Mouse (Mus musculus): Measurements from ENCODE around the gene Elovl6. TPM values are rescaled to one million over a fixed set of nuclear protein-coding genes. Genes with fewer than 3 reads are reported as not detected.

The Elovl6 gene
- polyA plus RNA-seq, 1 experiment from 2014 or later: 4.1 TPM

- no peak for ATAC-seq
- Histone ChIP-seq H3K4me1 (ENCODE audit: insufficient read depth, low read depth, low read length) (no peaks in the 10 kb centered on the region), H3K9me3 (ENCODE audit: low read length) (no peaks in the 10 kb centered on the region), H3K4me3 (ENCODE audit: low read depth, low read length) (no peak overlapping the region), H3K36me3 (ENCODE audit: insufficient read depth, low read length) (no peaks in the 10 kb centered on the region), H3K9ac (replicated peaks; ENCODE audit: low read depth) (no peak overlapping the region), H3K27ac (ENCODE audit: low read length) (no peak overlapping the region), H3K4me2 (replicated peaks; ENCODE audit: low read depth, low read length) (no peak overlapping the region), H3K27me3 (replicated peaks; ENCODE audit: insufficient read depth, low read length) (no peaks in the 10 kb centered on the region)
- TF ChIP-seq CTCF (IDR thresholded peaks at IDR 0.05): no peak
- no peak for TF ChIP-seq EP300 (IDR thresholded peaks at IDR 0.05)
- DNase-seq (ENCODE audit: low spot score): no peak
- WGBS: 66% methylated on average over 2 of the region's 2 CpGs
These were observed 131.8 kb downstream of the Elovl6 start for GRCm38 (mm10) chr3:129663906-129664305.

DNA sequence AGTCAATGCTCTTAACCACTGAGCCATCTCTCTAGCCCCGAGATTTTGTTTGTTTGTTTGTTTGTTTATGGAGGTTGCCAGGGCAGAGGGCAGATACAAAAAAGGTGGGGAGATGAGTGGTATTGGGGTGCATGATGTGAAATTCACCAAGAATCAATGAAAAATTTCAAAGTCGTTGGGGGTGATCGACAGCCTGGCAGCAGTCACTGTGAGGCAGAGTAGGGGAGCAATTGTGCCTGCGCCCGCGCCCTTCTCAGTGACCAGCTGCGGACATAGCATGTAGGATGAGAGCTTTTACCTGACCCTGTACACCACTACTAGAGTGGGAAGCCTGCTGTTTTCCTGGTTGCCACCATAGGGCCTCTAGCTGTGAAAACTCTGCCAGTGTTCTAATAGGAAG lies 143.8 kb downstream of the Elovl6 start:
- no peak overlapping the region for H3K27ac ChIP-seq (ENCODE audit: low read length)
- 92% methylated on average over 7 of the region's 7 CpGs for WGBS
- H3K4me3 ChIP-seq (ENCODE audit: low read depth, low read length): no peak overlapping the region
- no peaks in the 10 kb centered on the region for H3K4me1 ChIP-seq (ENCODE audit: insufficient read depth, low read depth, low read length)
- H3K9me3 ChIP-seq (ENCODE audit: low read length): no peaks in the 10 kb centered on the region
- no peaks in the 10 kb centered on the region for H3K27me3 ChIP-seq (replicated peaks; ENCODE audit: insufficient read depth, low read length)
- no peak overlapping the region for H3K4me2 ChIP-seq (replicated peaks; ENCODE audit: low read depth, low read length)
- no peak for DNase-seq (ENCODE audit: low spot score)
- TF ChIP-seq CTCF (IDR thresholded peaks at IDR 0.05) (no peak), EP300 (IDR thresholded peaks at IDR 0.05) (no peak)
- H3K9ac ChIP-seq (replicated peaks; ENCODE audit: low read depth): no peak overlapping the region
- H3K36me3 ChIP-seq (ENCODE audit: insufficient read depth, low read length): no peaks in the 10 kb centered on the region
- ATAC-seq: no peak

GRCm38 (mm10) chr3:129680258-129680657 lies 148.1 kb downstream of the Elovl6 start:
- H3K27me3 ChIP-seq (replicated peaks; ENCODE audit: insufficient read depth, low read length): no peaks in the 10 kb centered on the region
- ATAC-seq: no peak
- H3K9me3 ChIP-seq (ENCODE audit: low read length): no peaks in the 10 kb centered on the region
- 69% methylated on average over 5 of the region's 5 CpGs for WGBS
- no peak overlapping the region for H3K27ac ChIP-seq (ENCODE audit: low read length)
- DNase-seq (ENCODE audit: low spot score): no peak
- no peak overlapping the region for H3K4me2 ChIP-seq (replicated peaks; ENCODE audit: low read depth, low read length)
- H3K36me3 ChIP-seq (ENCODE audit: insufficient read depth, low read length): no peaks in the 10 kb centered on the region
- H3K4me3 ChIP-seq (ENCODE audit: low read depth, low read length): no peak overlapping the region
- no peak overlapping the region for H3K9ac ChIP-seq (replicated peaks; ENCODE audit: low read depth)
- no peaks in the 10 kb centered on the region for H3K4me1 ChIP-seq (ENCODE audit: insufficient read depth, low read depth, low read length)
- TF ChIP-seq EP300 (IDR thresholded peaks at IDR 0.05) (no peak), CTCF (IDR thresholded peaks at IDR 0.05) (peak; percentile 48)

- Histone ChIP-seq H3K36me3 (ENCODE audit: insufficient read depth, low read length) (no peaks in the 10 kb centered on the region), H3K9me3 (ENCODE audit: low read length) (no peaks in the 10 kb centered on the region), H3K27me3 (replicated peaks; ENCODE audit: insufficient read depth, low read length) (no peaks in the 10 kb centered on the region), H3K4me2 (replicated peaks; ENCODE audit: low read depth, low read length) (no peak overlapping the region), H3K9ac (replicated peaks; ENCODE audit: low read depth) (no peak overlapping the region), H3K4me3 (ENCODE audit: low read depth, low read length) (no peak overlapping the region), H3K27ac (ENCODE audit: low read length) (no peak overlapping the region), H3K4me1 (ENCODE audit: insufficient read depth, low read depth, low read length) (no peaks in the 10 kb centered on the region)
- DNase-seq (ENCODE audit: low spot score) (peak; percentile 49), ATAC-seq (peak; percentile 80)
- 55% methylated on average over 4 of the region's 4 CpGs for WGBS
- TF ChIP-seq EP300 (IDR thresholded peaks at IDR 0.05): no peak
These were observed 149.7 kb downstream of the Elovl6 start for GRCm38 (mm10) chr3:129681841-129682240.

- no peaks in the 10 kb centered on the region for H3K36me3 ChIP-seq (ENCODE audit: insufficient read depth, low read length)
- TF ChIP-seq CTCF (IDR thresholded peaks at IDR 0.05) (no peak), EP300 (IDR thresholded peaks at IDR 0.05) (no peak)
- no peak overlapping the region for H3K4me3 ChIP-seq (ENCODE audit: low read depth, low read length)
- H3K27me3 ChIP-seq (replicated peaks; ENCODE audit: insufficient read depth, low read length): no peaks in the 10 kb centered on the region
- peak; percentile 16 for DNase-seq (ENCODE audit: low spot score)
- WGBS: 40% methylated on average over 10 of the region's 10 CpGs
- H3K4me1 ChIP-seq (ENCODE audit: insufficient read depth, low read depth, low read length): no peaks in the 10 kb centered on the region
- H3K27ac ChIP-seq (ENCODE audit: low read length): no peak overlapping the region
- H3K9me3 ChIP-seq (ENCODE audit: low read length): no peaks in the 10 kb centered on the region
- no peak overlapping the region for H3K9ac ChIP-seq (replicated peaks; ENCODE audit: low read depth)
- no peak for ATAC-seq
- H3K4me2 ChIP-seq (replicated peaks; ENCODE audit: low read depth, low read length): no peak overlapping the region
These were observed 150.2 kb downstream of the Elovl6 start for GRCm38 (mm10) chr3:129682389-129682788.

GRCm38 (mm10) chr3:129683060-129683679 lies 151.0 kb downstream of the Elovl6 start:
- no peaks in the 10 kb centered on the region for H3K9me3 ChIP-seq (ENCODE audit: low read length)
- H3K4me2 ChIP-seq (replicated peaks; ENCODE audit: low read depth, low read length): no peak overlapping the region
- no peak overlapping the region for H3K9ac ChIP-seq (replicated peaks; ENCODE audit: low read depth)
- no peaks in the 10 kb centered on the region for H3K36me3 ChIP-seq (ENCODE audit: insufficient read depth, low read length)
- 78% methylated on average over 10 of the region's 10 CpGs for WGBS
- TF ChIP-seq CTCF (IDR thresholded peaks at IDR 0.05) (peak; percentile 56), EP300 (IDR thresholded peaks at IDR 0.05) (no peak)
- DNase-seq (ENCODE audit: low spot score) (no peak), ATAC-seq (no peak)
- H3K27me3 ChIP-seq (replicated peaks; ENCODE audit: insufficient read depth, low read length): no peaks in the 10 kb centered on the region
- H3K4me3 ChIP-seq (ENCODE audit: low read depth, low read length): no peak overlapping the region
- H3K4me1 ChIP-seq (ENCODE audit: insufficient read depth, low read depth, low read length): no peaks in the 10 kb centered on the region
- H3K27ac ChIP-seq (ENCODE audit: low read length): no peak overlapping the region

GRCm38 (mm10) chr3:129686196-129686595 lies 154.0 kb downstream of the Elovl6 start:
- no peak overlapping the region for H3K4me3 ChIP-seq (ENCODE audit: low read depth, low read length)
- H3K9ac ChIP-seq (replicated peaks; ENCODE audit: low read depth): no peak overlapping the region
- no peak overlapping the region for H3K4me2 ChIP-seq (replicated peaks; ENCODE audit: low read depth, low read length)
- no peak overlapping the region for H3K27ac ChIP-seq (ENCODE audit: low read length)
- no peaks in the 10 kb centered on the region for H3K27me3 ChIP-seq (replicated peaks; ENCODE audit: insufficient read depth, low read length)
- TF ChIP-seq EP300 (IDR thresholded peaks at IDR 0.05) (no peak), CTCF (IDR thresholded peaks at IDR 0.05) (no peak)
- DNase-seq (ENCODE audit: low spot score) (no peak), ATAC-seq (no peak)
- WGBS: 80% methylated on average over 12 of the region's 12 CpGs
- H3K36me3 ChIP-seq (ENCODE audit: insufficient read depth, low read length): no peaks in the 10 kb centered on the region
- H3K9me3 ChIP-seq (ENCODE audit: low read length): no peaks in the 10 kb centered on the region
- no peaks in the 10 kb centered on the region for H3K4me1 ChIP-seq (ENCODE audit: insufficient read depth, low read depth, low read length)
